Mouse (Mus musculus) bone marrow, adult 2 months (tissue): ENCODE data around the gene Pdia5. TPM values are rescaled to one million over a fixed set of nuclear protein-coding genes. Genes with fewer than 3 reads are reported as not detected.

Source experiments
- H3K27ac ChIP-seq: fragments of 200-500 bp; 2 replicates; pipeline ENCODE4 v1.5.1; 2012; ENCODE audit warnings: low read depth, mild to moderate bottlenecking, control low read depth, inconsistent platforms, low read length; ENCODE audit not compliant: control insufficient read depth, poor library complexity, insufficient read depth
- H3K4me1 ChIP-seq: fragments of 200-500 bp; 2 replicates; pipeline ENCODE4 v1.6.1; 2011; ENCODE audit warnings: low read length; ENCODE audit not compliant: control insufficient read depth, insufficient read depth
- H3K4me3 ChIP-seq: fragments of 200-500 bp; replicated peaks from 2 replicates; pipeline ENCODE3; 2011; ENCODE audit warnings: mild to moderate bottlenecking, low read depth, low read length, control low read depth; ENCODE audit not compliant: control insufficient read depth
- CTCF ChIP-seq: fragments of 200-500 bp; IDR thresholded peaks from 2 replicates; pipeline ENCODE4 v1.5.1; 2011; ENCODE audit warnings: low read length, control low read depth; ENCODE audit not compliant: control insufficient read depth, insufficient read depth
- POLR2A ChIP-seq: fragments of 200-500 bp; IDR thresholded peaks from 2 replicates; pipeline ENCODE4 v1.6.1; 2011; ENCODE audit warnings: low read depth, mild to moderate bottlenecking, control low read depth, low read length, borderline replicate concordance; ENCODE audit not compliant: control insufficient read depth
- WGBS: fragments of 180-500 bp; shearing (Covaris S2); methylation state at CpG from one replicate; pipeline ENCODE4 v1.1.7; 2018; 5-methylcytosine and 5-hydroxymethylcytosine counted together
- polyA plus RNA-seq: library from polyadenylated mRNA; stranded (reverse); fragments of >200 nt; gene quantifications from 2 replicates; pipeline ENCODE4 v1.2.4, GENCODE M21; 2011; ENCODE audit warnings: low replicate concordance; ENCODE audit not compliant: missing spikeins, insufficient read depth, insufficient read length

The Pdia5 gene
- polyA plus RNA-seq = 6.6 TPM in 1 of 2 replicates, not detected in the other

DNA sequence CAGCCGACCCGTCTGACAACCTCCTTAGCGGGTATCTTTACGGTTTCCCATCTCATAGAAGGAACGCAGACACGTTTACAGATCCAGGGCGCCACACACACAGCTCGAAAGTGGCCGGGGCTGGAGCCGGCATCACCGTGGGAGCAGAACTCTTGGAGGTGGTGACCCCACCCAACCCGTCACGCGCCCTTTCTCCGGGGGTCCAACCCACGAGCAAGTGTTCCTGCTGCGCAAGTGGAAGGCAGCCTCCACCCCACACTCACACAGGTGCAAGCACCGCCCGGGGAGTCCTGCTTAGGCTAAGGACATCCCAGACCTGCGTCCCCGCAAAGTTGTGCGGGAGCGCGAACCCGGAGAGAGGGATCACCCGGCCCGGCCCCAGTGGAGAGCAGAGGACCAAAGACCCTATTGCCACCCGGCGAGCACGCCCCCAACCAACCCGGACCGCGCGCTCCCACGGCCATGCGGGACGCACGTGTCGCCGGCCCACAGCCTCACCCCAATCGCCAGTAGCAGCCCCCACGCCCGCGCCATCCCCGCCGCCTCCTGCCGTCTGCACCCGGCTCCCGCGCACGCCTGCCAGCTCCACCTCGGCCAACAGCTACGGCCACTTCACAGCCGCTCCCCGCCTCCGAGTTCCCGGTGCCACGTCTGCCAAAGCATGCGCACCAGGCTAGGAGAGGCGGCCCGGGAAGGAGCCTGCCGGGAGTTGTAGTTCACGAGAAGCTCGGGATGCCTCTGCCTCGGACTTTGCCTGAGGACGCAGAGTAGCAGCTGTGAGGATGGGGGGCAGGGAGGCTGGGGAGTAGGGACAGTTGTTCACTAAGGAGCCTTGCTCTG lies at the start of gene Pdia5:
TSS of gene Pdia5 (minus strand) at position 643 of the 840 bp plus-strand sequence.
- TF ChIP-seq CTCF (no peak), POLR2A (no peak)
- no peaks in the 10 kb centered on the region; the same call in 1 of the 2 replicates for H3K4me1 ChIP-seq
- under 1% methylated on average over 66 of the region's 66 CpGs for whole genome bisulfite sequencing
- H3K4me3 ChIP-seq = peak within 1 kb of the TSS; percentile 47
- H3K27ac ChIP-seq = no peak within 1 kb of the TSS; the same call in 1 of the 2 replicates

DNA sequence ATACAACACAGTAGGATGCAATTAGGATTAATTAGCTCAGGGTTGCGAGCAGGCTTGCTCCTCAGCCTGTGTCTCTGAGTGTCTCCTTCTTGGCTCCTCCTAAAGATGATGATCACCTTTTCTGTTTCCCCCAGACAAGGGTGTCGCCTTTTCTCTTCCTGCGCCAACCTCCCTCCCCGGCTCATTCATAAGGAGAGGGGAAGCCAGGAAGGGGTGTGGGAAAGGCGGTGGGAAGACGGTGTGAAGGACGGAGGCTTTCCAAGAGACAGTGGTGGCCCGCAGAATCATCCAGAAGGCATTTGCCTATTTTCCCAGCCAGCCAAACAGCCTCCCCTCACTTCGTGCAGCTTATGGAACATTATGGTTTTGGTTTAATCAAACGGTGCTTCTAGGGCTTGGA lies 48.4 kb upstream of the Pdia5 start:
- H3K4me1 ChIP-seq = no peaks in the 10 kb centered on the region; the same call in 1 of the 2 replicates
- 46% methylated on average over 10 of the region's 10 CpGs for WGBS

DNA sequence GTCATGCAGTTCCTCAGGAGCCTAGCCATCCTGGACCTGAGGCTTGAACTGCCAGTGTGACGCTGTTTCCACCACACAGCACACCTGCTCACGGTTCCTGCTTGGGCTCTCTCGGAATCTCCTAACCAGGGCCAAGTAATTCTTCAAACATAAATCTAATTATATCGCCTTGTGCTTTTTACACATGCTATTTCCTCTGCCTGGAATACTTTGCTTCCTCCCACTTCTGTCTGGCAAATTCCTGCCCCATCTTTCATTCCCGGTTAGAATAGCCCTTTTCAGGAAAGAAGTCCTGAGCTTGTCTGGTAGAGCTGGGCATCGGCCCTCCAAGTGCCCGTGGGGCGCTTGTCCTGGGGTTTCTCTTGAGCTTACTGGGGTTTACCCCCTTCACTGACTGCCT lies 47.0 kb upstream of the Pdia5 start:
- no peak overlapping the region for H3K27ac ChIP-seq
- TF ChIP-seq CTCF (no peak), POLR2A (no peak)
- H3K4me1 ChIP-seq = no peaks in the 10 kb centered on the region
- 54% methylated on average over 8 of the region's 8 CpGs for WGBS
- H3K4me3 ChIP-seq = no peak overlapping the region

More for the DNA sequence above, 48.4 kb upstream of the Pdia5 start:
- no peak overlapping the region for H3K27ac ChIP-seq
- TF ChIP-seq POLR2A = no peak
- no peak for TF ChIP-seq CTCF
- no peak overlapping the region for H3K4me3 ChIP-seq

DNA sequence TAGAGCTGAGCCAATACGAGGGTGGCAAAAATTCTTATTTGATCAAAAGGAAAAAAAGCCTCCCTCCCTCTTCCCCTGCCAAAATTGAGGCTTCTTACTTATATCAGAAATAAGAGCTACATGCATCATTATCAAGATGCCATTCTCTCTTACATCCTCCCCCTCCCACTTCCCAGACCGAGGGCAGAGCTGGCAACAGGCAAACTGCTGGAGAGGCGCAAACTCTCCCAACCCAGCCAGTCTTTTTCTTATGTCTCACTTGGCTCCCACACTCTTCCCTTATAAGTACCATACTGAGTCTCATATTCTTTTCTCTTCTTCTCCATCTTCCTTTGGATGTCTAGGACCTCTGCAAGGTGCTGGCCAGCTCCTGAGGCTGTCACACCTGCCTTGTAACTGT lies 44.0 kb upstream of the Pdia5 start:
- TF ChIP-seq POLR2A (no peak), CTCF (no peak)
- no peak overlapping the region for H3K27ac ChIP-seq
- 60% methylated on average over 3 of the region's 3 CpGs for WGBS

DNA sequence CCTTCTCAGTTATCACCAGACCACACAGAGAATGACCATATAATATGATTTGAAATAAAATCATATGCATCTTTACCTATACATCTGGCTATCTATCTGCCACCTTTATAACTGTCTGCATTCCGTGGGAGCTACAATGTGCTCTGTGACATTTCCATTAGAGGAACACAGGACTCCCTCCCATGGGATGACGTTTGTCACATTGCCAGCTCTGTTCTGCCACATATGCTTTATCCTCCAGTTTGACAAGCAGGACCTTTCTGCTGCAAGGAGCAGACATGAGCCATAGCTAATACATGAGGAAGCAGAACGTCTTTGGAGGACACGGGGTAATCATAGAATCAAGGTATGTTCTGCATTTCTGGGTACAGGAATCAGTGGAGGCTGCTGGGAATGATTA lies 33.5 kb upstream of the Pdia5 start:
- H3K27ac ChIP-seq = no peak overlapping the region
- TF ChIP-seq POLR2A = no peak
- TF ChIP-seq CTCF = no peak
- WGBS = 69% methylated on average over 4 of the region's 4 CpGs
- no peaks in the 10 kb centered on the region for H3K4me1 ChIP-seq
- H3K4me3 ChIP-seq = no peak overlapping the region

More for the DNA sequence above, 44.0 kb upstream of the Pdia5 start:
- Histone ChIP-seq H3K4me1 (no peaks in the 10 kb centered on the region), H3K4me3 (no peak overlapping the region)

DNA sequence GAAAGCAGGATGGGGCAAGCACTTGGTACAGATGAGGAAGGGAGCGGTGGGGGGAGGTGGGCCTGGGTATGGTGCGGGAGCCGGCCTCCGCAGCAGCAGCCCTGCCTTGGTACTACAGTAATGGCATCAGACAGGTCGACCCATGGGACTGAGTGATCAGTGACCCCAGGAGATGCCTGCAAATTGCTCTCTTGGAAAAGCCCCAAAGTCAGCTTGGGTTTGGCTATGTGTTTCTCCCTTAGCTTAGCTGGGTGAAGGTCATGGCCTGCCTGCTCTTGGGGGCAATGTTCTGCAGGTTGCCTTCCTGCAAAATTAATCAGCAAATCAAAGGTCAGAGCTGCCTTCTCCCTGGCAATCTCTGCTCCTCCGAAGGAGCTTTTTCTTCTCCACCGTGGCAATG lies 28.6 kb upstream of the Pdia5 start:
- Histone ChIP-seq H3K4me3 (no peak overlapping the region), H3K27ac (no peak overlapping the region), H3K4me1 (no peaks in the 10 kb centered on the region)
- WGBS = 63% methylated on average over 7 of the region's 7 CpGs
- TF ChIP-seq POLR2A (no peak), CTCF (no peak)

DNA sequence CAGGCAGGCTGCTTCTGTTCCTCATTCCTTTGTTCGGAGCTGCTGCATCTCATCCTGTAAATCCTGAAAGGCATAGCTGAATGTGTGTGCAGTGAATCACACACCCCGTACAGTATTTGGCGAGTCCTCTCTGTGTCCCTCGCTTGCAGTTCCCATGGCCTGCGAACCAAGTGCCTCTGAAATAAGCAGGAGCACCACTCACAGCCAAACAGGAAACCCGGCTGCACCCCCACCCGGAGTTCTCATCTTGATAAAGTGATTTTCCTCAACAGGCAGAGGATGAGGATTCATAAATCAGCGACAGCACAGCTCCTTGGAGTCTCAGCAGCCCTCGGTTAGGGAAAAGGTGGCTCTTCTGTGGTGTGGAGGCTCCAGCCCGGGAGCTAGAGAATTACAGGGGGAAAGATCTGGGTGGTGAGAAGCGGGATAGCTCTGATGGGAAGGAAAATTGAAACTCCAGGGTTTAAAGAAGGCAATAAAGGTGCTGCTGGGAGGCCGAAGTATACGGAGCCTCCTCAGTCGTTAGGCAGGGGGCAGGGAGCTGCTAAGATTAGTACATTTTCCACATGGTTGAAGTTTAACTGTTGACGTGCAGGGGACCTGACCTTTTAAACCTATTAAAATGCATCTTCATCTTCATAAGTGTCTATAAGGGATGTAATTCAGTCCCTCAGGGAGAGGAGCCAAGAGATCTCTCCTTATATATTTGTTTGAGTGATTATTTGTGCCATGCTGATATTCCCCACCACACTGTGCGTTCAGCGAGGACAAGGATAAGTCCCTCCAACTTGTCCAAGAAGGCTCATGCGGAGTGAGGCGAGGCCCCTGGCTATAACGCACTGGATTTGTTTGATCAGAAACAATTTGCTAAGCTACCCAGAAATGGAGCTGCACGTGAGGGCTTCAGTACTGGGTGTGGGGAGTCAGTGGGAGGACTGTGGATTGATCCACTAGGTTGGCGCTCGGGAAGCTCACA lies 27.6 kb upstream of the Pdia5 start:
- TF ChIP-seq CTCF (no peak), POLR2A (no peak)
- 44% methylated on average over 23 of the region's 23 CpGs for WGBS
- Histone ChIP-seq H3K27ac (no peak overlapping the region), H3K4me3 (no peak overlapping the region), H3K4me1 (no peaks in the 10 kb centered on the region)

DNA sequence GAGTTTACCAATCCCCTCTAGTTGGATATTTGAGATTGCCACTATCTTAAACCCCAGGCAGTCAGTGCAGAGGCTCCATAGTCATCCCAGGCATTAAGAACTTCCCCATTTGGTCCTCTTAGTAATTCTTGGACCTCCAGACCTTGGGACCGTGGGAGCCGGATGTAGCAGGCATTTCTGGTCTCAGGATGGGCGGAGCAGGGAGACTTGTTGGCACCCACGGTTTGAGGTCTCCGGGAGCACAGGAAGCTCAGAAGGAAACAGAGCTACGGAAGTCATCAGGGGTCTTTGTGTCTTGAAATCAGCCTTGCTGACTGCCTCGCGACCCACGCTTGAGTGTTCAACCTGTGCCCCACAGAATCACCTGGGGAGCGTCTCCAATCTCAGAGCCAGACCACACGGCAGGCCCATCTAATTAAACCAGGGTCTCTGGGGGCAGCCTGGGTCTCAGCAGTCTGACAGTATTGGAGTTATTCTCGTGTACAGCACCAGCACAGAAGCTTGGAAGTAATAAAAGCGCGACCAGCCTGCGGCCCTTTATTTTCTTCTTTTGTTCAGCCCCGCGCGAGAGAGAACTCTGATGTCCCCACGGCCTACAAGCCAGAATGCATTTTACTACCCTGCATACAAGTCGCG lies 25.4 kb upstream of the Pdia5 start:
- no peak overlapping the region for H3K27ac ChIP-seq
- H3K4me1 ChIP-seq = no peaks in the 10 kb centered on the region
- no peak for TF ChIP-seq POLR2A
- TF ChIP-seq CTCF = no peak
- WGBS = 48% methylated on average over 21 of the region's 21 CpGs
- H3K4me3 ChIP-seq = no peak overlapping the region
